Mouse (Mus musculus) erythroblast, embryonic 14.5 days (primary cell): ENCODE data around the gene Serpina3f.

Experiments
- GATA1 ChIP-seq: IDR thresholded peaks from 2 replicates; pipeline ENCODE4 v1.6.1; 2012; ENCODE audit warnings: low read length, inconsistent platforms, mixed read lengths
- TAL1 ChIP-seq: IDR thresholded peaks from 3 replicates; pipeline ENCODE4 v1.6.1; 2012; ENCODE audit warnings: low read length, inconsistent platforms, mixed read lengths

- no peak for TF ChIP-seq GATA1
- no peak for TF ChIP-seq TAL1
Measured at GRCm38 (mm10) chr12:104189246-104189645, 25.1 kb upstream of the Serpina3f start.
